Mouse (Mus musculus): ENCODE data around the gene Sema7a.

DNA sequence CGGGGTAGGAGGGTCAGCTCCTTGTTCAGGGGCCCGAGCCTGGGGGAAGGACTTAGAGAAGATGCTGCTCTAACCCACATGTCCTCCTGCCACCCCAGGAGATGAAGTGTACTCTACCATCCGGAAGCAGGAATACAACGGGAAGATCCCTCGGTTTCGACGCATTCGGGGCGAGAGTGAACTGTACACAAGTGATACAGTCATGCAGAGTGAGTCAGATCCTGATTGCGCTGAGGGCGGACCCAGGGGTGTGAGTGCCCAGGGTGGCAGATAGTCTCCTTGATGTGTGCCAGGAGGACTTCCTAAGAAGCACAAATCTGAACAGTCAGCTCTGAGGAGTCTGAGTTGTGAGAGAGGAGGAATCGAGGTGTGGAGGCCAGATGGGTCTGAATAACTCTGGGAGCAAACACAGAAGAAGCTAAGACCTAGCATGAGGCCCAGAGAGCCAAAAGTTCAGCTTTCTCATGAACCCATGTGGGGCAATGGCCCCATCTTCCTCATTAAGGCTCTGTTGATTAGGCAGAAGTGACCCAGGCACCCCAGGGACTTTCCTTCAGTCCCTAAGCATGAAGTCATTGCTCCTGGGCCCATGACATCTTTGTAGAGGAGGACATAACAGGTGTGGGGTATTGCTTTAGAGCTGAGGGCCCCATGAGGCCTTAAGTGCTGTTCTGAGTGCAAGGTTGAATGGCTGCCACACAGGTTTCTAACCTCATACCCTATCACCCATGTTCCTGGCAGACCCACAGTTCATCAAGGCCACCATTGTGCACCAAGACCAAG lies 15.2 kb downstream of the Sema7a start:
- TF ChIP-seq HCFC1 (IDR thresholded peaks at IDR 0.05; ENCODE audit: borderline replicate concordance, insufficient read depth, low read length) (no peak), CHD2 (IDR thresholded peaks at IDR 0.05; ENCODE audit: low read depth, low read length) (no peak), MAFK (IDR thresholded peaks at IDR 0.05; ENCODE audit: insufficient read depth, low read depth, low read length) (no peak)

All from ES-E14 (cell line).